Mouse (Mus musculus): ENCODE measurements around the gene Gga1.

DNA sequence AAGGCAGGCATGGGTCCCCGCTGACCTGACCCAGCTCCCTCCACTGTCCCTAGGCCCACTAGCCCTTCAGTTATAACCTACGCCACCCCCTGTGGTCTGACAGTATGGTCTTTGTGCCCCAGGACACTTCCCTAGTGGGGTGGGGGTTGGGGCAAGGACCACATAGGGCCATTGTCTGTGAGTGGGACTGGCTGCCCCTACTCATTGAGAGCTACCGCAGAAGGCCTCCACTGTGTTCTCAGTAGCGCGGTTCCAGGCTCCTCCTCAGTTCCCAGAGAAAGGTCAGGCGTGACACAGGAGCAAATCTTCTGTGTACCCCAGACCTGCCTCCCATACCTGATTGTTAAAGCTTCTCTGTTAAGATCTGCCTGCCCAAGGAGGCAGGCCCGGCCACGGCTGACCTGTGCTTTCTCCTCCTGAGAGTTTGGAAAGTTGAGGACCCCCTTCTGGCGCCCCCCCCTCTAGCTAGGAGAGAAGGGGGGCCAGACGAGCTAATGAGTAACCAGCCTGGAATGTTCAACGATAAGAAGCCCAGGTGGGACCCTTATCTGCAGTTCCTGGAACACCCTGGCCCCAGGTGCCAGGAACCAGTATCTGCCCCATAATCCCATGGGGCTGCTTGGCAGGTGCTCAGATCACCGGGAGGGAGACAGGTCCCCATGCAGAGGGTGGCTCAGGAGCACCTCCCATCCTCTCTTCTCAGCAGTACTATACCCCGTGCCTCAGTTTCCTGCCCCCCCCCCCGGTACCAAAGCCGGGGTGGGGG is 26.7 kb upstream of the Gga1 start:
- TF ChIP-seq POLR2A (IDR thresholded peaks at IDR 0.05; ENCODE audit: insufficient read depth, low read depth, low read length) (no peak), CTCF (IDR thresholded peaks at IDR 0.05; ENCODE audit: insufficient read depth, low read depth, low read length) (0 out of 2 replicates have a peak, but pooled peaks have one; percentile 13)
